Mouse (Mus musculus): ENCODE measurements at regions not wholly inside any gene's neighbourhood (a gene's known extent, or its start where the extent isn't known, plus 50 kb on each side); places are given as distances from the start of the nearest gene placed in this dataset.

DNA sequence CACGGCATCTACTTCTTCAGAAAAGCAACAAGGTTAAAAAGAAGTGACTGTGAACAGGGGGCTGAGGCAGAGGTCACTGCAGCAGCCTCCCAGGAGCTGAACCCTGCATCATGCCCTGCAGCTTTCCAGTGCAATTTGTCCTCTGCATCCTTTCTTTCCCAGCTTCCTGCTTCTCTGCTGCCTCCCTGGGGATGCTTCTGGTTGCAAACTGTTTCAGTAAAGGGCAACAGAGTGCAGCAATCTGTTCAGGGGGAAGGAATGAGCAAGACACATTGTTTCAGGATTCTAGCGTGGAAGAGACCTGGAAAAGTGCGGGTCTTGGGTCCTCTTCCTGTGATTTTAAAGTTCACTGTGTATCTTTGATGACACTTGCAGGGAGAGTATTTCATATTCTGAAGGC is 1032.7 kb downstream of the Synb start:
- TF ChIP-seq POLR2A (IDR thresholded peaks at IDR 0.05; ENCODE audit: borderline replicate concordance, insufficient read depth, low read length) (no peak), CTCF (IDR thresholded peaks at IDR 0.05; ENCODE audit: borderline replicate concordance, insufficient read depth, low read depth, low read length) (no peak)
